Mouse (Mus musculus) gastrocnemius, adult 8-10 months (tissue): ENCODE results near the gene Prkag2. TPM values are rescaled to one million over a fixed set of nuclear protein-coding genes. Genes with fewer than 3 reads are reported as not detected.

ENCODE experiments used
- DNase-seq, 2 experiments: peaks; one replicate each; pipeline ENCODE4 v3.0.0; 2022; ENCODE audit warnings: low spot score in 2 of 2
- total RNA-seq, 4 experiments: library from RNA; stranded (reverse); gene quantifications; 2 replicates each; pipeline ENCODE4 v1.2.4; 2022

Prkag2 gene
- total RNA-seq, 4 experiments from 2014 or later = 8.2 to 10.7 (median 9.1) TPM

DNA sequence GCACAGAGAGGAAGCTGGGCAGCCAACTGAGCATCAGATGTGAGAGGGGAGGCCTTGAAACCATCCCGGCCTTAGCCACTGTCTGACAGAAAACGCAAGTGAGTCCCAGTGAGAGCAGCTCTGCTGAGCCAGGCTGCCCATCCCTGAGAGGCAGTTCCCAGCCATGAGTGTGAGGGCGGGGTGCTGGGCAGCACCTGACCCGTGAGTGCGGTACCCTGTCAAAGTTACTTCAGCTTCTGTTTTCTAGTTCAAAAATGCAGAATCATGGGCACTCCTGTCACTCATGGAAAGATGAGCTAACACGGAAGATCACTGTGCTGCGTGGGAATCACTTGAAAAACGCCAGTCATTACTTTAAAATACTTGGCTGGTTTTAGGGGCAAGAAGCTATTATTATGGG lies 49.6 kb downstream of the Prkag2 start:
- no peak for DNase-seq

GRCm38 (mm10) chr5:25047670-25048069 lies 52.8 kb downstream of the Prkag2 start:
- DNase-seq = no peak

GRCm38 (mm10) chr5:25046762-25047161 lies 53.7 kb downstream of the Prkag2 start:
- DNase-seq = no peak

DNA sequence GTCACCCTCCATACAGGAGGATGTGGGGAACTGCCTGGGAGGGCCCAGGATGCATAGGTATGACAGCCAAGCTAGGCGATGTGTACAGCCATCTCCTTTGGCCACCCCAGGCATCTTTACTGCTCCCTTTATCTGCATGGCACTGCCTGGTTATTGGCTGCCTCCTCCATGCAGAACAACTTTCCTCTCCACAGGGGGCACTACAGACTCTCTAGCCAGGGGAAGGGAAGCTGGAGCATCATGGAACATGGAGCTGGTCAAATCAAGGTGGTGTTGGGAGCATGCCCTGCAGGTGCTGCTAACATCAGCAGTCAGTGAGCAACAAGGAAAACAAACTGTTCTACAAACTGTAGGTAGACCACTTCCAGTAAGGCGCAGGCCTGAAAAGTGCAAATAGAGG lies 56.4 kb downstream of the Prkag2 start:
- no peak for DNase-seq

DNA sequence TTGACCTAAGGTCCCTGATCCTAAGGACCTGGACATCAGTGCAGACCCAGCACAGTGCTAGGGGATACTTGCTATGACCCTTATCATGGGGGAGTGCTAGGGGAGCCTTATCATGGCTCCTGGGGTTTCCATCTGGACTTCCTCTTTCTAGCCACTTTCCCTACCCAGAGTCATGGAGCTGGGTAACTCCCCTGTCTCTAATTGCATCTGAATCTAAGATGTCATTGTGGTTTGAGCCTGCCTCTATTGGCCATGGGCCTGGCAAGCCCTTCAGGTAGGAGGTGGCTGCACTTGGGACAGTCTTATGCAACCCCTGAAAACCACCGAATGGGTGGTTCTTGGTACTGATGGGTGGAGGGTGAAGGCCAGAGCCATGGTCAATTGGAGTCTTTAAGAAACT lies 58.5 kb downstream of the Prkag2 start:
- DNase-seq = no peak

GRCm38 (mm10) chr5:25041307-25041706 lies 59.1 kb downstream of the Prkag2 start:
- DNase-seq = no peak

DNA sequence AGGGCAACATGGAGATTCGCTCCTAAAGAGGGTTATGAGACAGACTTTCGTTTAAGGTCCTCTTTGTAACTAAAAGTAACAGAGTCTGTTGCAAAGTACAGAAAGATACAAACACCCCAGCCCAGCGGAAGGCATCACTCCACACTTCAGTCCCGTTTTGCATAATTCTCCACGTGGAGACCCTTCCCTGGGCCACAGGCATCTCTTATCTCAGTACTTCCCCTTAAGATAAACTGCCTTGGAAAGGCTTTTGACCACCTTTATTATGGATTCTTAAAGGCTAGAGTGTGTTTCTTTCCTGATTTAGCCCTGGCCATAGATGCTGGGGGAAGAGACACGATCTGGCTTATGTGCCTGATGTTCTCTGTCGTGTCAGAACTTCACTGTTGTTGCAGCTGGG lies 59.5 kb downstream of the Prkag2 start:
- DNase-seq = no peak

GRCm38 (mm10) chr5:25038827-25039226 lies 61.6 kb downstream of the Prkag2 start:
- no peak for DNase-seq

GRCm38 (mm10) chr5:25035391-25035790 lies 65.1 kb downstream of the Prkag2 start:
- DNase-seq = no peak

DNA sequence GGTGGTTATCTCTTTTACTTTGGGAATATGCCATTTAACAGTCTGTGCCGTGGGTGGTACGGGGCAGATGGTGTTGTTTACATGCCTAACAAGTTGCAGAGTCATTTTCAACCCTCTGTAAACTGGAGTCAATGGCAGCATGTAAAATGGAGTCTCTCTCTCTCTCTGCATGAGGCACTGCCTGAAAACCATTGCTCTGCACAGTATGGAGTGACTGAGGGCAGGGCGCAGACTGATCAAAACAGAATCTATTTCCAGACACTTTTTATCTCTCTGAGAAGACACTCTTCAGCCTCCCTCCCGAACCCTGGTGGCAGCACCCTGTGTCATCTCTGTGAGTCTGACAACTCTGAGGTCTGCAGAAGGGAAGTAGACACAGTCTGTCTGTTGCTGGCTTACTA lies 69.0 kb downstream of the Prkag2 start:
- no peak for DNase-seq

DNA sequence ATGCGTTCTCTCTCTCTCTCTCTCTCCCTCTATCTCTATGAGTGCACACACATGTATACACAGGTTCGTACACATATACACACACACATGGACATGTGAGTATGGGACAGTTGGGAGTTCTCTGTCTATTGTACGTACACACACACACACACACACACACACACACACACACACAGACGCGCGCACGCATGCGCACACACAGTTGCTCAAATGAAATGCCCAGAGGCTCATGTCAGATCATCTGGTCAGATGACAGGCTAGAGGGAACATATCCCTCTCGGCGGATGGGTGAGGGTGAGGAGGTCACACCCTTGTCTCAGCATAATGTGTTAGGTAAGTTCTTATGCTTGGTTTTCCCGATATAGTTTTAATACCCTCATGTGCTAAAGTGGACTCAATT lies 69.4 kb downstream of the Prkag2 start:
- DNase-seq = no peak

- DNase-seq = no peak
Measured at GRCm38 (mm10) chr5:25030276-25030681, 70.2 kb downstream of the Prkag2 start.

- no peak for DNase-seq
Measured at GRCm38 (mm10) chr5:25027673-25028072, 72.8 kb downstream of the Prkag2 start.

DNA sequence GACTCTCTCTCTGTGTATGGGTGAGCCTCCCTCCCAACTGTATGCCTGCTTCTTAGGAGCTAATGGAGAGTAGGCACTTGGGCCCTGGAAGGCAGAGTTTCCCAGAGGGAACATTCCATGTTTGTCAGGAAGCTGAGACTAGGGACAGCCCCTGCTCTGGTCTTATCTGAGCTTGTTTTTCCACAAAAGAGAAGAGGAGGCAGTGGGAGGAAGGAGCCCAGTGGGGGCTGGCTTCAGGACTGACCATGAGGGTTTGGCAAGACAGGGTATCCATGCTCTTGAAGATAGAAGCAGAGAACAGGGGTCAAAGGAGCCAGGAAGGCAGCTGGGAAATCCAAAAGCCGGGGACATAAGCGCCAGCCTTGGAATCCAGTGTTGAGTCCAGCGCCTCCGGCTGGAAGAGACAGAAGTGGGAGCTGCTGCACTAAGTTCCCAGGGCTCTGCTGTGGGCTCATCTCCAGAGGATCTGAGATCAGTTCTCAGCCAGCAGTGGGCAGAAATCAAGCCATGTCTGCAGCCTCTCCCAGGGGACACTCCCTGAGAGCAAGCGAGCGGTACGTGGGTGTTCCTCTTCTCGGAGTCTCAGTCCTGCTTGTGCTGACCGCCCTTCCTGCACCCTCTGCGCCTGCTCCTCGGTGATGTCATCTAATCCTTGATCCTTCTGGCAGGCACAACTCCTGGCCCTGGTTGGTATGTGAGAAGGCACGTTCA lies 75.0 kb downstream of the Prkag2 start:
- DNase-seq = peak; percentile 40 to 42

DNA sequence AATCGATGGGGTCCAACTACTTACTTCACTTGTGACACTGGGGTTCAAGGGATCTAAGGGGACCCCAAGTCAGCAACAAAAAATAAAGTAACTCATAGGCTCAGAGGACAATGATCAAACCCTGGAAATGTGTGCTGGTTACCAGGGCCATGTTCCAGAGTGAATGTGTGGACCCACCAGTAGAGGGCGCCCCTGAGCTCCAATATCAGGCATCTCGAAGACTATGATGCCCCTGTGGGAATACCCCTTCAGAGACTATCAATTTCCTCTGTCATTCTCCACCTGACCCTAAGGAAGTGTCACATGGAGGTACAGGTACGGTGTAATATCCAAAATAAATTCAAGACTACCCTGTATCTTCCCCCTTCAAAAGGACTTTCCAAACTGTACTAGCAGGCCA lies 77.5 kb downstream of the Prkag2 start:
- no peak for DNase-seq

DNA sequence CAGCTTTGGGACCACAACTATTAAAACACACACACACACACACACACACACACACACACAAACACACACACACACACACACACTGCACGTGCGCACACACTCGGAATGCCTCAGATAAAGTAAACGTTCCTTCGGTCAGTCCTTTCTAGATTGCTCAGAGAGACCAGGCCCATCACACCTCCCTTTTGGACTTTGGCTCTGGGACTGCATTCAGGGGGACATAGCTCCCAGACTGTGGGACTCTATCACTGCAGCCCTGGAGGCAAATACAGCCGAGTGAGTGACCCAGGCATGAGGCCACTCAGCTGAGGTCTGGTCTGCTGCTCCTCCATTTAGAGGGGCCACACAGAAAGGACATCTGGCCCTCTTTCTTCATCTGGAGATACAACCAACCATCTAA lies 81.2 kb downstream of the Prkag2 start:
- DNase-seq = no peak

DNA sequence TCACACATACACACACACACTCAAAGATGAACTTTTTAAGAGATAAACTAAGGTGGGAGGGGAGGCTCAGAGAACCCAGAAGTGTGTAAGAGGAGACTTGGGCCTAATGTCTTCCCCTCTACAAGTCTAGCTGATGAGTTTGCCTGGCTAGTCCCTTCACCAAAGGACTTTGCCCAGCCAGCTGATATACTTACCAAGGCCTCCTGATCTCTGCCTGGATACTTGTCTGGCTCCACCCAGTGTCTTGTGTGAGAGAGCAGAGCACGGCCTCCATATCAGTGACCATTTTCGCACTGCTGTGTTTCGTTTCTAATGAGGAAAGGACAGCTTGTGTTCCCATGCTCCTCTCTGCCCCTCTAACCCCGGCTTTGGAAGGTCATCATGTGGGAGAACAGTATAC lies 88.3 kb downstream of the Prkag2 start:
- DNase-seq = no peak

DNA sequence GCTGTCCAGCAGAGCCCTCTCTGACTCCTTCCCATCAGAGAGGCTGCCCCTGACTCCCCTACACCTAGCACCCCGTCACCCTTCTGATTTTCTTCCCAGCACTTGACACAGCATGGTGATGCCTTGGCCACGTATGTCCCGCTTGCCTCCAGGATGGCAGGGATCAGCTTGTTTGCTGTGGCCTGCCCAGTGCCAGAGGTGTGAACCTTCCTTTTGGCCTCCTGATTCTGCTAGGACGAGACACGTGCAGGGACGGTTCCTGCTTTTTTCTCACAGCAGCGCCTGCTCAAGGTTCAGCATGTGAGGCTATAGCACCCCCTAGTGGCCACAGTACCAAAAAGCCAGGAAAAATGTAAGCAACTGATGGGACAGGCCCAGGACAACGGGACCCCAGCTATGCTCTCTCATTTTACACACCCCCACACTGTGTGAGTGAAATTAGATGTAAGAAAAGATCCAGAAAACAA lies 89.4 kb downstream of the Prkag2 start:
- peak; percentile 59 to 69 for DNase-seq

GRCm38 (mm10) chr5:25010438-25010892 lies 90.0 kb downstream of the Prkag2 start:
- peak; percentile 72 to 77 for DNase-seq

- no peak for DNase-seq
Measured at GRCm38 (mm10) chr5:25009770-25010169, 90.7 kb downstream of the Prkag2 start.

DNA sequence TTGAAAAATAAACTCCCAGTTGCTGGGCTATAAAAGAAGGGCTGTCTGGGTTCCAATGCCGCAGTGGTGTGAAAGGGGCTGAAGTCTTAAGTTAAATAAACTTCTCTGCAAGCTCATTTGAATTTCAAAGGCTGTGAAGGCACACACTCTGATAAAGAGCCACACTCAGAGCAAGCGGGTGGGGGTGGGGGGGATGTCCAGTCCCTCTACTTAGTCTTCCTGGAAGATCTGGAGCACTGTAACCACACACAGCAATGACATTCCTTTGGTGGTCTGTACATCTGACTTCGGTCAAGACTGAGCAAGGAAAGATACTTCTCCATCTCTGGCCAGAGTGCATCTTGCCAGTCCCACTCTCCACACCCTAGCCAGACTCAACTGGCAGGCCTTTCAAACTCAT lies 91.5 kb downstream of the Prkag2 start:
- DNase-seq = no peak

- peak; percentile 48 to 57 for DNase-seq
Measured at GRCm38 (mm10) chr5:25006848-25007247, 93.6 kb downstream of the Prkag2 start.

- DNase-seq = no peak
Measured at GRCm38 (mm10) chr5:25005532-25006129, 94.8 kb downstream of the Prkag2 start.
